Mouse (Mus musculus): Measurements from ENCODE around the gene Mpig6b. TPM values are rescaled to one million over a fixed set of nuclear protein-coding genes. Genes with fewer than 3 reads are reported as not detected.

The Mpig6b gene
- polyA plus RNA-seq, 1 experiment from 2014 or later: 0.16 TPM

GRCm38 (mm10) chr17:35079778-35080177, 13.8 kb upstream of the Mpig6b start:
- H3K27ac ChIP-seq (ENCODE audit: low read length): no peak overlapping the region
- H3K4me2 ChIP-seq (ENCODE audit: low read depth, low read length): peak overlapping the region; percentile 53
- peaks cover 21% of the 10 kb centered on the region for H3K4me1 ChIP-seq (ENCODE audit: control insufficient read depth, insufficient read depth, low read length)
- ATAC-seq (replicated peaks; ENCODE audit: extremely low read depth, insufficient read depth, low FRiP score): peak; percentile 44; the same call in 1 of the 2 replicates
- no peaks in the 10 kb centered on the region for H3K36me3 ChIP-seq (ENCODE audit: control insufficient read depth, insufficient read depth)
- H3K27me3 ChIP-seq (ENCODE audit: control insufficient read depth, insufficient read depth, low read length): no peaks in the 10 kb centered on the region
- 0 out of 2 replicates have a peak overlapping the region, but pooled peaks have one; percentile 40 for H3K9ac ChIP-seq (ENCODE audit: low read length)
- peak overlapping the region; percentile 21 for H3K4me3 ChIP-seq (ENCODE audit: low read length)
- WGBS: 16% methylated on average over 9 of the region's 9 CpGs
- no peaks in the 10 kb centered on the region for H3K9me3 ChIP-seq (replicated peaks; ENCODE audit: control insufficient read depth, low read length)

- 12% methylated on average over 14 of the region's 14 CpGs for whole genome bisulfite sequencing
- no peaks in the 10 kb centered on the region for H3K9me3 ChIP-seq (replicated peaks; ENCODE audit: control insufficient read depth, low read length)
- peak; percentile 77 for ATAC-seq (replicated peaks; ENCODE audit: extremely low read depth, insufficient read depth, low FRiP score)
Observed at GRCm38 (mm10) chr17:35077786-35078233, 11.8 kb upstream of the Mpig6b start, which contains the start of gene Ly6g6d. Gene Ly6g6d, minus strand, starts transcription at chr17:35078065.

GRCm38 (mm10) chr17:35077285-35077684, 11.3 kb upstream of the Mpig6b start:
- no peak for ATAC-seq (replicated peaks; ENCODE audit: extremely low read depth, insufficient read depth, low FRiP score)
- H3K4me3 ChIP-seq (ENCODE audit: low read length): peak overlapping the region; percentile 36
- H3K4me1 ChIP-seq (ENCODE audit: control insufficient read depth, insufficient read depth, low read length): peaks cover 21% of the 10 kb centered on the region
- H3K36me3 ChIP-seq (ENCODE audit: control insufficient read depth, insufficient read depth): no peaks in the 10 kb centered on the region
- peak overlapping the region; percentile 60 for H3K9ac ChIP-seq (ENCODE audit: low read length)
- no peaks in the 10 kb centered on the region for H3K9me3 ChIP-seq (replicated peaks; ENCODE audit: control insufficient read depth, low read length)
- 0 out of 2 replicates have a peak overlapping the region, but pooled peaks have one; percentile 2 for H3K27ac ChIP-seq (ENCODE audit: low read length)
- H3K27me3 ChIP-seq (ENCODE audit: control insufficient read depth, insufficient read depth, low read length): no peaks in the 10 kb centered on the region
- peak overlapping the region; percentile 60 for H3K4me2 ChIP-seq (ENCODE audit: low read depth, low read length)
- WGBS: 40% methylated on average over 2 of the region's 2 CpGs

More at GRCm38 (mm10) chr17:35077786-35078233, 11.8 kb upstream of the Mpig6b start, which contains the start of gene Ly6g6d:
- Histone ChIP-seq H3K36me3 (ENCODE audit: control insufficient read depth, insufficient read depth) (no peaks in the 10 kb centered on the region), H3K27ac (ENCODE audit: low read length) (0 out of 2 replicates have a peak within 1 kb of the TSS, but pooled peaks have one; percentile 2), H3K9ac (ENCODE audit: low read length) (peak within 1 kb of the TSS; percentile 60), H3K4me1 (ENCODE audit: control insufficient read depth, insufficient read depth, low read length) (peaks cover 21% of the 10 kb centered on the region), H3K4me2 (ENCODE audit: low read depth, low read length) (peak within 1 kb of the TSS; percentile 60), H3K4me3 (ENCODE audit: low read length) (peak within 1 kb of the TSS; percentile 36), H3K27me3 (ENCODE audit: control insufficient read depth, insufficient read depth, low read length) (no peaks in the 10 kb centered on the region)

- Histone ChIP-seq H3K4me1 (ENCODE audit: control insufficient read depth, insufficient read depth, low read length) (peaks cover 21% of the 10 kb centered on the region), H3K4me3 (ENCODE audit: low read length) (peak within 1 kb of the TSS; percentile 36), H3K27me3 (ENCODE audit: control insufficient read depth, insufficient read depth, low read length) (no peaks in the 10 kb centered on the region), H3K9me3 (replicated peaks; ENCODE audit: control insufficient read depth, low read length) (no peaks in the 10 kb centered on the region), H3K4me2 (ENCODE audit: low read depth, low read length) (peak within 1 kb of the TSS; percentile 60), H3K36me3 (ENCODE audit: control insufficient read depth, insufficient read depth) (no peaks in the 10 kb centered on the region), H3K27ac (ENCODE audit: low read length) (0 out of 2 replicates have a peak within 1 kb of the TSS, but pooled peaks have one; percentile 2), H3K9ac (ENCODE audit: low read length) (peak within 1 kb of the TSS; percentile 60)
- 44% methylated on average over 10 of the region's 10 CpGs for WGBS
- ATAC-seq (replicated peaks; ENCODE audit: extremely low read depth, insufficient read depth, low FRiP score): no peak
Observed at GRCm38 (mm10) chr17:35076507-35077176, 10.7 kb upstream of the Mpig6b start, which contains the start of gene Ly6g6e. Gene Ly6g6e, plus strand, starts transcription at chr17:35076902.

GRCm38 (mm10) chr17:35074097-35074496, 8.1 kb upstream of the Mpig6b start:
- Histone ChIP-seq H3K4me3 (ENCODE audit: low read length) (no peak overlapping the region), H3K9ac (ENCODE audit: low read length) (no peak overlapping the region), H3K27me3 (ENCODE audit: control insufficient read depth, insufficient read depth, low read length) (no peaks in the 10 kb centered on the region), H3K9me3 (replicated peaks; ENCODE audit: control insufficient read depth, low read length) (no peaks in the 10 kb centered on the region), H3K36me3 (ENCODE audit: control insufficient read depth, insufficient read depth) (no peaks in the 10 kb centered on the region), H3K4me2 (ENCODE audit: low read depth, low read length) (no peak overlapping the region), H3K27ac (ENCODE audit: low read length) (no peak overlapping the region), H3K4me1 (ENCODE audit: control insufficient read depth, insufficient read depth, low read length) (peaks cover 14% of the 10 kb centered on the region)
- ATAC-seq (replicated peaks; ENCODE audit: extremely low read depth, insufficient read depth, low FRiP score): no peak
- WGBS: 48% methylated on average over 17 of the region's 17 CpGs

GRCm38 (mm10) chr17:35071454-35071853, 5.5 kb upstream of the Mpig6b start:
- Histone ChIP-seq H3K9me3 (replicated peaks; ENCODE audit: control insufficient read depth, low read length) (no peaks in the 10 kb centered on the region), H3K36me3 (ENCODE audit: control insufficient read depth, insufficient read depth) (no peaks in the 10 kb centered on the region), H3K9ac (ENCODE audit: low read length) (no peak overlapping the region), H3K27me3 (ENCODE audit: control insufficient read depth, insufficient read depth, low read length) (peaks cover 9% of the 10 kb centered on the region), H3K4me2 (ENCODE audit: low read depth, low read length) (no peak overlapping the region), H3K4me1 (ENCODE audit: control insufficient read depth, insufficient read depth, low read length) (peaks cover 5% of the 10 kb centered on the region; the same call in 1 of the 2 replicates), H3K27ac (ENCODE audit: low read length) (no peak overlapping the region), H3K4me3 (ENCODE audit: low read length) (no peak overlapping the region)
- ATAC-seq (replicated peaks; ENCODE audit: extremely low read depth, insufficient read depth, low FRiP score): no peak
- 75% methylated on average over 9 of the region's 9 CpGs for WGBS

GRCm38 (mm10) chr17:35070556-35071229, 4.7 kb upstream of the Mpig6b start:
- H3K36me3 ChIP-seq (ENCODE audit: control insufficient read depth, insufficient read depth): no peaks in the 10 kb centered on the region
- no peak overlapping the region for H3K27ac ChIP-seq (ENCODE audit: low read length)
- no peaks in the 10 kb centered on the region for H3K9me3 ChIP-seq (replicated peaks; ENCODE audit: control insufficient read depth, low read length)
- 36% methylated on average over 6 of the region's 6 CpGs for WGBS
- no peak overlapping the region for H3K4me2 ChIP-seq (ENCODE audit: low read depth, low read length)
- no peak for ATAC-seq (replicated peaks; ENCODE audit: extremely low read depth, insufficient read depth, low FRiP score)
- H3K27me3 ChIP-seq (ENCODE audit: control insufficient read depth, insufficient read depth, low read length): peaks cover 16% of the 10 kb centered on the region
- H3K4me3 ChIP-seq (ENCODE audit: low read length): no peak overlapping the region
- H3K9ac ChIP-seq (ENCODE audit: low read length): no peak overlapping the region
- peaks cover 5% of the 10 kb centered on the region for H3K4me1 ChIP-seq (ENCODE audit: control insufficient read depth, insufficient read depth, low read length)

GRCm38 (mm10) chr17:35068213-35068914, 2.4 kb upstream of the Mpig6b start:
- H3K4me3 ChIP-seq (ENCODE audit: low read length): no peak overlapping the region
- H3K9ac ChIP-seq (ENCODE audit: low read length): no peak overlapping the region
- H3K4me1 ChIP-seq (ENCODE audit: control insufficient read depth, insufficient read depth, low read length): peaks cover 13% of the 10 kb centered on the region
- H3K27me3 ChIP-seq (ENCODE audit: control insufficient read depth, insufficient read depth, low read length): peaks cover 28% of the 10 kb centered on the region
- WGBS: 66% methylated on average over 17 of the region's 17 CpGs
- no peak overlapping the region for H3K4me2 ChIP-seq (ENCODE audit: low read depth, low read length)
- no peak overlapping the region for H3K27ac ChIP-seq (ENCODE audit: low read length)
- ATAC-seq (replicated peaks; ENCODE audit: extremely low read depth, insufficient read depth, low FRiP score): no peak
- no peaks in the 10 kb centered on the region for H3K36me3 ChIP-seq (ENCODE audit: control insufficient read depth, insufficient read depth)
- no peaks in the 10 kb centered on the region for H3K9me3 ChIP-seq (replicated peaks; ENCODE audit: control insufficient read depth, low read length)

Measured in heart, embryonic 16.5 days (tissue).